Mouse (Mus musculus): ENCODE measurements around the gene Micu1. TPM values are rescaled to one million over a fixed set of nuclear protein-coding genes. Genes with fewer than 3 reads are reported as not detected.

Gene Micu1
- total RNA-seq, 4 experiments from 2014 or later: 94.2 to 120 (median 103) TPM

- DNase-seq (ENCODE audit: low spot score in 2 of 2): no peak
Observed at GRCm38 (mm10) chr10:59774141-59774534, 71.9 kb downstream of the Micu1 start.

- DNase-seq (ENCODE audit: low spot score in 2 of 2): no peak
Observed at GRCm38 (mm10) chr10:59777246-59777645, 75.0 kb downstream of the Micu1 start.

- DNase-seq (ENCODE audit: low spot score in 2 of 2): no peak
Observed at GRCm38 (mm10) chr10:59778137-59778710, 75.9 kb downstream of the Micu1 start.

- no peak for DNase-seq (ENCODE audit: low spot score in 2 of 2)
Observed at GRCm38 (mm10) chr10:59780698-59781097, 78.4 kb downstream of the Micu1 start.

GRCm38 (mm10) chr10:59781205-59781931 is 79.1 kb downstream of the Micu1 start:
- no peak for DNase-seq (ENCODE audit: low spot score in 2 of 2)

GRCm38 (mm10) chr10:59784731-59785685 is 82.7 kb downstream of the Micu1 start:
- DNase-seq (ENCODE audit: low spot score in 2 of 2): no peak

GRCm38 (mm10) chr10:59786289-59786688 is 84.0 kb downstream of the Micu1 start:
- peak in 1 of 2 experiments; percentile 18 for DNase-seq (ENCODE audit: low spot score in 2 of 2)

GRCm38 (mm10) chr10:59787140-59787800 is 85.0 kb downstream of the Micu1 start:
- no peak for DNase-seq (ENCODE audit: low spot score in 2 of 2)

GRCm38 (mm10) chr10:59787870-59788269 is 85.6 kb downstream of the Micu1 start:
- no peak for DNase-seq (ENCODE audit: low spot score in 2 of 2)

- no peak for DNase-seq (ENCODE audit: low spot score in 2 of 2)
Observed at GRCm38 (mm10) chr10:59790291-59790929, 88.1 kb downstream of the Micu1 start.

- DNase-seq (ENCODE audit: low spot score in 2 of 2): no peak
Observed at GRCm38 (mm10) chr10:59791896-59792295, 89.6 kb downstream of the Micu1 start.

GRCm38 (mm10) chr10:59792575-59793176 is 90.4 kb downstream of the Micu1 start:
- no peak for DNase-seq (ENCODE audit: low spot score in 2 of 2)

- DNase-seq (ENCODE audit: low spot score in 2 of 2): no peak
Observed at GRCm38 (mm10) chr10:59793454-59793853, 91.2 kb downstream of the Micu1 start.

GRCm38 (mm10) chr10:59795085-59795484 is 92.8 kb downstream of the Micu1 start:
- DNase-seq (ENCODE audit: low spot score in 2 of 2): no peak

- no peak for DNase-seq (ENCODE audit: low spot score in 2 of 2)
Observed at GRCm38 (mm10) chr10:59795902-59796301, 93.6 kb downstream of the Micu1 start.

GRCm38 (mm10) chr10:59798371-59798770 is 96.1 kb downstream of the Micu1 start:
- no peak for DNase-seq (ENCODE audit: low spot score in 2 of 2)

- no peak for DNase-seq (ENCODE audit: low spot score in 2 of 2)
Observed at GRCm38 (mm10) chr10:59799303-59800044, 97.2 kb downstream of the Micu1 start.

- DNase-seq (ENCODE audit: low spot score in 2 of 2): no peak
Observed at GRCm38 (mm10) chr10:59800159-59800558, 97.9 kb downstream of the Micu1 start.

GRCm38 (mm10) chr10:59800826-59801501 is 98.7 kb downstream of the Micu1 start:
- DNase-seq (ENCODE audit: low spot score in 2 of 2): no peak
